Mouse (Mus musculus) brown adipose tissue, adult 24 weeks (tissue): ENCODE measurements at regions not wholly inside any gene's neighbourhood (a gene's known extent, or its start where the extent isn't known, plus 50 kb on each side); places are given as distances from the start of the nearest gene placed in this dataset.

Source experiments
- H3K27ac ChIP-seq: fragments of 200-500 bp; replicated peaks from 2 replicates; pipeline ENCODE4 v1.5.1; 2012; ENCODE audit warnings: low read depth, mild to moderate bottlenecking, low read length
- H3K4me1 ChIP-seq: fragments of 200-500 bp; 2 replicates; pipeline ENCODE4 v1.6.1; 2012; ENCODE audit warnings: low read length, mixed read lengths; ENCODE audit not compliant: control insufficient read depth, insufficient read depth, insufficient read length
- H3K4me3 ChIP-seq: fragments of 200-500 bp; 2 replicates; pipeline ENCODE4 v1.5.1; 2012; ENCODE audit warnings: low read depth, mild to moderate bottlenecking, low read length, moderate library complexity; ENCODE audit not compliant: insufficient read depth

DNA sequence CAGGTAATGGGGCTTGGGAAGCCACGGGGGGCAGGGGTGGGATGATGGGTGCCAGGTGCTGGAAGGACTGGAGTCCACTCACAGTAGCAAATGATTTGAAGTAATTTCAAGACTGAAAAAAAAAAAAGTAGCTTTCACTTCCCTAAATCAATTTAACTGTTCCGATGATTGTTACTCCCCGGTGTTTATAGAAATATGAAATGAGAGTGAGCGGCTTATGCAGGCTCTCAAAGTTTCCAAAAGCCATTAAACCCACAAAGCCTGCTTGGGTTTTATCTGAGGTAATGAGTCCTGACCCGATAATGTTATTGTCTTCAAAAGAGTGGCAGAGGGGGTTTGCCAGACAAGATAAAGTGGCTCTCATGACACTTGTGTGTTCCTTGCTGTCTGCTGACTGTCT lies 82.9 kb downstream of the Qrsl1 start:
- no peak overlapping the region for H3K27ac ChIP-seq
- H3K4me3 ChIP-seq, result no peak overlapping the region
- H3K4me1 ChIP-seq, result no peaks in the 10 kb centered on the region

DNA sequence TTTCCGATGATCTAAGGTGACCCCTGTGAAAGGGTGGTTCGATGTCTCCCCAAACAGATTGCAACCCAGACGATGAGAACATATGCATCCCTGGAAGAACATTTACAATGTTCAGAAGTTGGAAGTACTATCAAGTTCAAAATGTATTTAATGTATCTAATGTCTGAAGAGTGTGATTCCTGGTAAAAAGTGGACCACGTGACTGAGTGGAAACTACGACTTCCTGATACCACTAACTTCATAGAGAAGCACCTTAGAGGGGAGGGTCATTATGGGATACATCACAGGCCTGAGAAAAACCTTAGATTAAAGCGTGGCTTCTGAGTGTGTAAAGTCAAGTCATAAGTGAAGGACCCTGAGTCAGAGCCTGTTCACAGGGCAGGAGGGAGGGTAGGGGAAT lies 82.1 kb downstream of the Qrsl1 start:
- Histone ChIP-seq H3K4me3 (no peak overlapping the region), H3K4me1 (no peaks in the 10 kb centered on the region), H3K27ac (no peak overlapping the region)

DNA sequence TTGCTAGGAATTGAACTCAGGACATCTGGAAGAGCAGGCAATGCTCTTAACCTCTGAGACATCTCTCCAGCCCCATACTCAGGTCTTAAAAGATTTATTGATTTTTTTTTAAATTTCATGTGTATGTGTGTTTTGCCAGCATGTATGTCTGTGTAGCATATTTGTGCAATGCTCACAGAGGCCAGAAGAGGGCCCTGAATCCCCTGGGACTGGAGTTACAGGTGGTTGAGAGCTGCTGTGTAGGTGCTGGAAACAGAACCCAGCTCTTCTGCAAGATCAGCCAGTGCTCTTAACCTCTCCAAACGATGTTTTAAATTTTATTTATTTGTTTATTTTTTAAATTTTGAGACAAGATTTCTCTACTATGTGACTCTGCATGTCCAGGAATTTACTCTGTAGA lies 78.9 kb downstream of the Qrsl1 start:
- Histone ChIP-seq H3K4me3 (no peak overlapping the region), H3K4me1 (no peaks in the 10 kb centered on the region), H3K27ac (no peak overlapping the region)

DNA sequence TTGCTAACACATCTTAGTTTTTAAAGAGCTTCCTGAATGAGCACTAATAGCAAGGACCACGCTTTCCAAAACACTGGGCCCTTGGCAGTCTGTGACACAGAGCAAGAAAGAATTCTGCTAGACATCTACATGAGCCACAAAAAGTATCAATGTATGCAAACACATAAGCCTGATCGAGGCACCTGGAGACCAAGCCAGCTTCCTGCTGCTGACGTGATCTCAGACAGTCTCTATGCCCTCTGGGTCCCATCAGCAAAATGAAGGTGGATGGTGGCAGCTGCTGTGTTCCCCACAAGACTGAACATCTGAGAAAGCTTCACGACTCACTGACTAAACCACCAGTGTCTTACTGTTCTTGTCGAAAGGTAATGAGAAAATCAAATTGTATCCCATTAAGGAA lies 77.5 kb downstream of the Qrsl1 start:
- no peak overlapping the region for H3K27ac ChIP-seq
- no peak overlapping the region for H3K4me3 ChIP-seq
- no peaks in the 10 kb centered on the region for H3K4me1 ChIP-seq
